Mouse (Mus musculus): ENCODE measurements around the gene Grid2. TPM values are rescaled to one million over a fixed set of nuclear protein-coding genes. Genes with fewer than 3 reads are reported as not detected.
A peak's percentile ranks its signal among the peaks of the same experiment; 100 is the strongest.

Grid2 gene
- total RNA-seq, 2 experiments from 2014 or later, result 0.18 to 0.25 TPM

GRCm38 (mm10) chr6:63964735-63965134, 709.1 kb downstream of the Grid2 start:
- intact Hi-C loops (cut with DNase I; ENCODE audit: low total_unique reads), result no loop called here

GRCm38 (mm10) chr6:64046084-64046483, 790.4 kb downstream of the Grid2 start:
- no peak for DNase-seq
- intact Hi-C loops (cut with DNase I; ENCODE audit: low total_unique reads), result no loop called here

More at GRCm38 (mm10) chr6:63964735-63965134, 709.1 kb downstream of the Grid2 start:
- no peak for DNase-seq

GRCm38 (mm10) chr6:64046732-64047131, 791.1 kb downstream of the Grid2 start:
- intact Hi-C loops (cut with DNase I; ENCODE audit: low total_unique reads), result no loop called here
- DNase-seq, result no peak

- intact Hi-C loops (cut with DNase I; ENCODE audit: low total_unique reads), result no loop called here
- no peak for DNase-seq
Observed at GRCm38 (mm10) chr6:64047950-64048349, 792.3 kb downstream of the Grid2 start.

GRCm38 (mm10) chr6:64063858-64064257, 808.2 kb downstream of the Grid2 start:
- intact Hi-C loops (cut with DNase I; ENCODE audit: low total_unique reads), result no loop called here
- DNase-seq, result no peak

- DNase-seq, result no peak
- intact Hi-C loops (cut with DNase I; ENCODE audit: low total_unique reads), result no loop called here
Observed at GRCm38 (mm10) chr6:64064704-64065103, 809.0 kb downstream of the Grid2 start.

- intact Hi-C loops (cut with DNase I; ENCODE audit: low total_unique reads), result no loop called here
- DNase-seq, result no peak
Observed at GRCm38 (mm10) chr6:64073406-64073805, 817.7 kb downstream of the Grid2 start.

GRCm38 (mm10) chr6:64077911-64078310, 822.2 kb downstream of the Grid2 start:
- intact Hi-C loops (cut with DNase I; ENCODE audit: low total_unique reads), result no loop called here
- DNase-seq, result no peak

GRCm38 (mm10) chr6:64098662-64099061, 843.0 kb downstream of the Grid2 start:
- no peak for DNase-seq
- intact Hi-C loops (cut with DNase I; ENCODE audit: low total_unique reads), result no loop called here

GRCm38 (mm10) chr6:64114594-64114993, 858.9 kb downstream of the Grid2 start:
- no peak for DNase-seq
- intact Hi-C loops (cut with DNase I; ENCODE audit: low total_unique reads), result no loop called here

GRCm38 (mm10) chr6:64136275-64136674, 880.6 kb downstream of the Grid2 start:
- DNase-seq, result no peak
- intact Hi-C loops (cut with DNase I; ENCODE audit: low total_unique reads), result no loop called here

GRCm38 (mm10) chr6:64148613-64149012, 892.9 kb downstream of the Grid2 start:
- DNase-seq, result no peak
- intact Hi-C loops (cut with DNase I; ENCODE audit: low total_unique reads), result no loop called here

GRCm38 (mm10) chr6:64174995-64175612, 919.4 kb downstream of the Grid2 start:
- no peak for DNase-seq
- intact Hi-C loops (cut with DNase I; ENCODE audit: low total_unique reads), result no loop called here

- intact Hi-C loops (cut with DNase I; ENCODE audit: low total_unique reads), result no loop called here
- DNase-seq, result no peak
Observed at GRCm38 (mm10) chr6:64193646-64194045, 938.0 kb downstream of the Grid2 start.

- intact Hi-C loops (cut with DNase I; ENCODE audit: low total_unique reads), result no loop called here
- DNase-seq, result no peak
Observed at GRCm38 (mm10) chr6:64202396-64203122, 946.9 kb downstream of the Grid2 start.

- intact Hi-C loops (cut with DNase I; ENCODE audit: low total_unique reads), result no loop called here
- peak; percentile 44 for DNase-seq
Observed at GRCm38 (mm10) chr6:64236351-64236750, 980.7 kb downstream of the Grid2 start.

- intact Hi-C loops (cut with DNase I; ENCODE audit: low total_unique reads), result no loop called here
- DNase-seq, result no peak
Observed at GRCm38 (mm10) chr6:64240526-64240925, 984.9 kb downstream of the Grid2 start.

- no peak for DNase-seq
- intact Hi-C loops (cut with DNase I; ENCODE audit: low total_unique reads), result no loop called here
Observed at GRCm38 (mm10) chr6:64245951-64246350, 990.3 kb downstream of the Grid2 start.

- no peak for DNase-seq
- intact Hi-C loops (cut with DNase I; ENCODE audit: low total_unique reads), result no loop called here
Observed at GRCm38 (mm10) chr6:64251041-64251440, 995.4 kb downstream of the Grid2 start.

- no peak for DNase-seq
- intact Hi-C loops (cut with DNase I; ENCODE audit: low total_unique reads), result no loop called here
Observed at GRCm38 (mm10) chr6:64263517-64263916, 1007.8 kb downstream of the Grid2 start.

- intact Hi-C loops (cut with DNase I; ENCODE audit: low total_unique reads), result no loop called here
Observed at GRCm38 (mm10) chr6:64264224-64264623, 1008.5 kb downstream of the Grid2 start.

More at GRCm38 (mm10) chr6:64264224-64264623, 1008.5 kb downstream of the Grid2 start:
- no peak for DNase-seq
